Mouse (Mus musculus) CH12.LX (cell line): ENCODE results near the gene Lrrc3b. TPM values are rescaled to one million over a fixed set of nuclear protein-coding genes. Genes with fewer than 3 reads are reported as not detected.

Source experiments
- DNase-seq: peaks from one replicate; pipeline ENCODE4 v3.0.0-alpha.2; 2013; ENCODE audit errors: extremely low read depth
- H3K27ac ChIP-seq: 2 replicates; pipeline ENCODE4 v1.5.1; 2012; ENCODE audit warnings: low read depth, mild to moderate bottlenecking, control low read depth, moderate library complexity; ENCODE audit not compliant: insufficient read depth
- H3K27me3 ChIP-seq: replicated peaks from 2 replicates; pipeline ENCODE3; 2012; ENCODE audit warnings: inconsistent platforms
- H3K36me3 ChIP-seq, 2 experiments: replicated peaks in 1 of 2; 2 replicates each; pipeline versions ENCODE3 to v1.6.1; 2012; ENCODE audit warnings: inconsistent platforms in 1 of 2, low read length in 1 of 2, mild to moderate bottlenecking in 1 of 2, mixed read lengths in 1 of 2, moderate library complexity in 1 of 2; ENCODE audit not compliant: control insufficient read depth in 1 of 2, insufficient read depth in 1 of 2
- H3K4me1 ChIP-seq, 2 experiments: 2 replicates each; pipeline ENCODE4 v1.6.1; 2012; ENCODE audit warnings: inconsistent platforms in 1 of 2, moderate library complexity in 1 of 2; ENCODE audit not compliant: insufficient read depth in 2 of 2, control insufficient read depth in 1 of 2
- H3K4me2 ChIP-seq: 2 replicates; pipeline ENCODE4 v1.6.1; 2012; ENCODE audit warnings: low read depth, mild to moderate bottlenecking, control low read depth; ENCODE audit not compliant: poor library complexity, insufficient read depth, severe bottlenecking
- H3K4me3 ChIP-seq, 3 experiments: fragments of 150-350 bp in 1 of 3; sonication (generic) in 1 of 3; replicated peaks in 1 of 3; 2 replicates each; pipeline versions ENCODE3 to v1.5.1; 2011 to 2012; ENCODE audit warnings: low read depth in 2 of 3, low read length in 2 of 3, mild to moderate bottlenecking in 2 of 3, moderate library complexity in 2 of 3, control low read depth in 1 of 3, improper control_type of control experiment in 1 of 3, inconsistent platforms in 1 of 3, mixed read lengths in 1 of 3; ENCODE audit not compliant: poor library complexity in 1 of 3
- H3K79me2 ChIP-seq: replicated peaks from 2 replicates; pipeline ENCODE4 v1.6.1; 2012; ENCODE audit warnings: mild to moderate bottlenecking, moderate library complexity; ENCODE audit not compliant: control insufficient read depth, poor library complexity, insufficient read depth, severe bottlenecking; ENCODE audit errors: extremely low read depth
- H3K9ac ChIP-seq: 2 replicates; pipeline ENCODE4 v1.6.1; 2012; ENCODE audit warnings: low read depth, mild to moderate bottlenecking, control low read depth, moderate library complexity; ENCODE audit not compliant: insufficient read depth
- H3K9me3 ChIP-seq: replicated peaks from 2 replicates; pipeline ENCODE3; 2012; ENCODE audit warnings: low read length, inconsistent platforms, mixed read lengths
- BHLHE40 ChIP-seq: IDR thresholded peaks from 2 replicates; pipeline ENCODE4 v1.6.1; 2011; ENCODE audit warnings: mild to moderate bottlenecking, low read depth, low read length, improper control_type of control experiment
- CTCF ChIP-seq, 2 experiments: IDR thresholded peaks in 1 of 2; conservative IDR thresholded peaks in 1 of 2; 2 replicates each; pipeline ENCODE4 v1.5.1; 2011 to 2012; ENCODE audit warnings: low read depth in 2 of 2, low read length in 2 of 2, improper control_type of control experiment in 1 of 2, inconsistent platforms in 1 of 2, mild to moderate bottlenecking in 1 of 2, moderate library complexity in 1 of 2
- E2F4 ChIP-seq: IDR thresholded peaks from 2 replicates; pipeline ENCODE4 v1.6.1; 2011; ENCODE audit warnings: low read depth, low read length, improper control_type of control experiment; ENCODE audit not compliant: insufficient replicate concordance
- ELF1 ChIP-seq: IDR thresholded peaks from 2 replicates; pipeline ENCODE4 v1.6.1; 2014; ENCODE audit warnings: low read depth, mild to moderate bottlenecking, inconsistent platforms, low read length, improper control_type of control experiment
- EP300 ChIP-seq: IDR thresholded peaks from 2 replicates; pipeline ENCODE4 v1.6.1; 2011; ENCODE audit warnings: low read length, improper control_type of control experiment
- ETS1 ChIP-seq: conservative IDR thresholded peaks from 2 replicates; pipeline ENCODE4 v1.6.1; 2012; ENCODE audit warnings: low read depth, mild to moderate bottlenecking, inconsistent platforms, low read length, improper control_type of control experiment, moderate library complexity
- JUN ChIP-seq: IDR thresholded peaks from 2 replicates; pipeline ENCODE4 v1.6.1; 2011; ENCODE audit warnings: low read depth, mild to moderate bottlenecking, low read length, improper control_type of control experiment, moderate library complexity; ENCODE audit not compliant: insufficient read depth
- JUND ChIP-seq: conservative IDR thresholded peaks from 2 replicates; pipeline ENCODE4 v1.6.1; 2011; ENCODE audit warnings: low read depth, low read length, improper control_type of control experiment
- MAFK ChIP-seq: IDR thresholded peaks from 2 replicates; pipeline ENCODE4 v1.6.1; 2011; ENCODE audit warnings: low read length, improper control_type of control experiment; ENCODE audit not compliant: insufficient replicate concordance
- MAX ChIP-seq: IDR thresholded peaks from 2 replicates; pipeline ENCODE4 v1.6.1; 2011; ENCODE audit warnings: low read length, improper control_type of control experiment
- MEF2A ChIP-seq: IDR thresholded peaks from 2 replicates; pipeline ENCODE4 v1.6.1; 2014; ENCODE audit warnings: low read depth, mild to moderate bottlenecking, inconsistent platforms, low read length, improper control_type of control experiment, borderline replicate concordance
- MYC ChIP-seq: IDR thresholded peaks from 2 replicates; pipeline ENCODE4 v1.6.1; 2011; ENCODE audit warnings: low read depth, mild to moderate bottlenecking, improper control_type of control experiment, low read length
- NELFE ChIP-seq: IDR thresholded peaks from 2 replicates; pipeline ENCODE4 v1.6.1; 2011; ENCODE audit warnings: low read depth, low read length, improper control_type of control experiment
- RAD21 ChIP-seq: IDR thresholded peaks from 2 replicates; pipeline ENCODE4 v1.6.1; 2011; ENCODE audit warnings: low read depth, mild to moderate bottlenecking, low read length, improper control_type of control experiment, moderate library complexity
- RCOR1 ChIP-seq: conservative IDR thresholded peaks from 2 replicates; pipeline ENCODE4 v1.6.1; 2012; ENCODE audit warnings: low read depth, mild to moderate bottlenecking, inconsistent platforms, low read length, improper control_type of control experiment
- UBTF ChIP-seq: IDR thresholded peaks from 2 replicates; pipeline ENCODE4 v1.6.1; 2012; ENCODE audit warnings: low read depth, mild to moderate bottlenecking, inconsistent platforms, low read length, improper control_type of control experiment, moderate library complexity
- ZKSCAN1 ChIP-seq: IDR thresholded peaks from 2 replicates; pipeline ENCODE4 v1.6.1; 2012; ENCODE audit warnings: low read depth, inconsistent platforms, low read length, improper control_type of control experiment, borderline replicate concordance
- dilution Hi-C: fragments of 300-500 bp; cut with MboI; formaldehyde crosslinking; loops from 2 replicates; pipeline ENCODE4 v1.14.3; 2020; ENCODE audit warnings: low sequenced_read_pairs; ENCODE audit not compliant: extremely low pct_unique_long_range_greater_than_20kb, extremely low pct_ligation_motif_present
- in situ Hi-C: fragments of 300-500 bp; cut with MboI; formaldehyde crosslinking; loops from 3 replicates; pipeline ENCODE4 v1.14.3; 2019; ENCODE audit warnings: low sequenced_read_pairs, low pct_ligation_motif_present, low pct_unique_long_range_greater_than_20kb, mixed read lengths
- polyA plus RNA-seq: library from polyadenylated mRNA; unstranded; fragments of >175 nt; gene quantifications from 2 replicates; pipeline ENCODE4 v1.2.1, GENCODE M21; 2012; ENCODE audit warnings: low read depth; ENCODE audit not compliant: insufficient read length
- total RNA-seq, 2 experiments: library from RNA; depleted of rRNA; stranded (reverse); fragments of 300-350 nt in 1 of 2; fragments of >200 nt in 1 of 2; gene quantifications; 2 replicates each; pipeline ENCODE4 v1.2.3; 2012 to 2014

Gene Lrrc3b
- total and polyA plus RNA-seq, 3 experiments: not detected

DNA sequence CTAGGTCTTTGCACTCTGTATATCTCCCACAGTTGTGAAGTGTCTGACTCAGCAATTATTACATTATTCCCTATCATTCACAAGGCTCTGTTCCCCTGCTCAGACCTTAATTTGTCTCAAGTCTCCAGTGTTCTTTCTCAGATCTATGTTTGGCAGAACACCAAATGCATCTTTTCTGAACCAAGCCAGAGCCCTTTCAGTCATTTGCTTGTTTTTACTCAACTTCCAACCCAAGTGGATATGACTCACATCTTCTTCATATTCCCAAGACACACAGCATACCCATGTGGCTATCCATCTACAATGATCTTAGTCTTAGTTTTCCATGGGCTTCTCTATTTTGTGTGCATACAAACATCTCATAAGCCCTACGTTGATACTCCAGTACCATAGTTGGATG, 17.2 kb downstream of the Lrrc3b start:
- dilution Hi-C loops (no loop called here), in situ Hi-C loops (no loop called here)
- Histone ChIP-seq H3K27me3 (no peaks in the 10 kb centered on the region), H3K9ac (no peak overlapping the region), H3K79me2 (no peaks in the 10 kb centered on the region), H3K9me3 (no peaks in the 10 kb centered on the region), H3K4me3 (no peak overlapping the region), H3K4me1 (no peaks in the 10 kb centered on the region), H3K4me2 (no peak overlapping the region), H3K27ac (no peak overlapping the region), H3K36me3 (no peaks in the 10 kb centered on the region)
- TF ChIP-seq MAFK (0 out of 2 replicates have a peak, but pooled peaks have one; percentile 54), JUND (no peak), JUN (no peak)
- no peak for DNase-seq

DNA sequence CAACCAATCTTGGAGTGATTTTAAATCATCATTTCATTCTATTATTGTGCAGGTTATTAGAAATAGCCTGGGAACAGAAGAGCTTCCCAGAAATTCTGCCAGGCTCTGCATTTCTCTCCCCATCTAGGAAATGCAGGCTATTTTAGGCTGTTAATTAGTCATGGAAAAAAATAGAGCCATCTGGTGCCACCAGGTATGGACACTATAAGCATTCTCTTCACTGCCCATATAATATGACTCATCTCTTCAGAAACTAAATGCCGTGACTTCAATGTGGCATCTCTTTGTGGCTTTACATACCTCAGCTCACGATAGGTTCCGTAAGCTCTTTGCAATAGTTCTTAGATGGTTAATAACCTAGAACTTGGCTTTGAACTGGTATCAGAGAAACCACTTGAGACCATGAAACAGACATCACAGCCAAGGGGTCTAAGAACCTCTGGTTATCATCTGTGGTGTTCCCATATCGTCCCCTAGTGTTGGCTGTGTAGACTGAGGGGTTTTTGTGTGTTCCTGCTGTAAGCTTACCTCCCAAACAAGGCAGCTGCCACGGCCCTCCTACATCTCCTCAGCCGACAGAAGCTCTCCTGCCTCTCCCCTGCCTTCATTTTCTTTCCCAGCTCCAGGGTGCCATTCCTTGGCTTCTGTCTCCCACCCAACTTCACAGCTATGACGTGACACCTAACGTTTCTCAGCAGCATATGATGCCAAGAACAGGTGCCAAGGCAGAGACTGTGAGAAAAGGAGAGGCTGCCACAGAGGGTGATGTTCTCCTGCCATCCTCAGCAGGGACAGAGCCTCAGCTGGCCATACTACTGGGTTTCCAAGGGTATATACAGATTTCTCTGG, 27.9 kb downstream of the Lrrc3b start:
- no peak for DNase-seq
- Histone ChIP-seq H3K9me3 (no peaks in the 10 kb centered on the region), H3K9ac (no peak overlapping the region), H3K36me3 (no peaks in the 10 kb centered on the region), H3K79me2 (no peaks in the 10 kb centered on the region), H3K4me2 (no peak overlapping the region), H3K4me3 (no peak overlapping the region), H3K27me3 (no peaks in the 10 kb centered on the region), H3K27ac (no peak overlapping the region), H3K4me1 (no peaks in the 10 kb centered on the region)
- dilution Hi-C loops: no loop called here
- in situ Hi-C loops: no loop called here
- TF ChIP-seq ZKSCAN1 (no peak), RAD21 (peak; percentile 21), CTCF (conservative IDR thresholded peaks at IDR 0.05 in 1 of 2, IDR thresholded peaks at IDR 0.05 in 1 of 2; ENCODE audit: low read depth in 2 of 2, low read length in 2 of 2) (peak in 1 of 2 experiments; percentile 30; a peak in 2 of 4 replicates), NELFE (no peak), MAX (no peak)

DNA sequence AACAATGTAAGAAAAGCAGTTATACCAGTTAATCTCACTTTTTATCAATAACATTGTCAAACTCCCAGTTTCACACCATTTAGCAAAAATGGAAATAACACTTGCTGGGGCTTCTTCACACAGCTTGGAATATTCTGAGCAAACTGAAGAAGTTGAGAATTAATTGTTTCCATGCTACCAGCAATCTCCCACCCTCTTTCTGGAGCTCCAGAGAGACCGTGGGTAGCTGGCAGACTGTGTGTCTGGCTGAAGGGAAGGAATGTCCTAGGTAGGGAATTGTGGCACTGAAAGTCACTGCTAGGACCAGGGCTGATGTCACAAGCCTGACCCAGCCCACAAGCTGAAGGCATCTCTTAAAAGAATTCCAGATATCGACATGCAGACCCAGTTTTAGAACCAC, 53.3 kb downstream of the Lrrc3b start:
- H3K79me2 ChIP-seq: no peaks in the 10 kb centered on the region
- H3K9me3 ChIP-seq: no peaks in the 10 kb centered on the region
- no peak for TF ChIP-seq JUN
- no peak for TF ChIP-seq CTCF (conservative IDR thresholded peaks at IDR 0.05 in 1 of 2, IDR thresholded peaks at IDR 0.05 in 1 of 2; ENCODE audit: low read depth in 2 of 2, low read length in 2 of 2)
- TF ChIP-seq MAX: no peak
- no peak for TF ChIP-seq EP300
- no peak for TF ChIP-seq RCOR1
- TF ChIP-seq BHLHE40: no peak
- no peak for TF ChIP-seq MYC
- TF ChIP-seq ELF1: no peak
- TF ChIP-seq MEF2A: no peak
- no peak for TF ChIP-seq UBTF
- TF ChIP-seq E2F4: no peak
- no peak for TF ChIP-seq ETS1
- TF ChIP-seq, all 38 proteins: peak for 0
- in situ Hi-C loops (no loop called here), dilution Hi-C loops (no loop called here)
- H3K27me3 ChIP-seq: no peaks in the 10 kb centered on the region
- no peak overlapping the region for H3K9ac ChIP-seq
- no peak for DNase-seq
- no peak overlapping the region for H3K27ac ChIP-seq
- H3K4me1 ChIP-seq: no peaks in the 10 kb centered on the region
- no peaks in the 10 kb centered on the region for H3K36me3 ChIP-seq
- no peak overlapping the region for H3K4me2 ChIP-seq
- no peak overlapping the region for H3K4me3 ChIP-seq
